Mouse (Mus musculus) c-Kit-negative CD71-positive TER-119-positive erythroid progenitor cells, embryonic 14.5 days (primary cell): ENCODE measurements around the gene Slc5a11.

Source experiments
- DNase-seq: peaks from one replicate; pipeline ENCODE4 v3.0.0-alpha.2; 2013; ENCODE audit warnings: low read depth, low spot score

The Slc5a11 gene

DNA sequence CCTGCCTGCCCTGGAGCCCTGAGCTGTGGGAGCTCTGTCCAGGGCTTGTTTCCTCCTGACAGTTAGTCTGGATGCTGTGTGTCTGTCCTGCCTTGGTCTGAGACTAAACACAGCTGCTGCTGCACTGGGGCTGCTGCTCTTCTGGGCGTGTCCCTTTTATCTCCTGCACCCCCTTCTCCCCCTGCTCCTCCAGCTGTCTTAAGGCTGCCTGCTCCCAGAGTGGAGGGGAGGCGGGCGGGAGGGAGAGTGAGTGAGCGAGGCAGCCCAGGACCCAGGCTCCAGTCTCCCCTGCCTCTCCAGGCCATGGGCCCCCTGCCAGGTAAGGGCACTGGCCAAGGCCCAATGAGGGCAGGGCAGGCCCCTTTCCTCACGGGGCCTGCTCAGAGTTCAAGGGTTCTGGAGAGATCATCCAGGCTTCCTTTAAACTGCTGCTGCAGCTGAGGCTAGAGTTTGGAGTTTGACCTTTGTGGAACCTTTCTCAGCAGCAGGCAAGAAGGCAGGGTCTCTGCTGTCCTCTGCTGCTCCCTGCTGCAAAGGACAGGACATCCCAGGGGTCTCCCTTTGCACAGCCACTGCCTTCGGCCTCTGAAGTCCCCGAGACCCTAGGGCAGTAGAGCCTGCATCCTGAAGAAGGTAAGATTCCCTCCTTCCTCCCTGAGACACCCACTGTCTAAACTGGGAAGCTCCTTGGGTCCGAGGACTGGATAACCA is at the start of gene Slc5a11:
TSS of gene Slc5a11 (plus strand) at position 416 of the 711 bp plus-strand sequence.
- no peak for DNase-seq

DNA sequence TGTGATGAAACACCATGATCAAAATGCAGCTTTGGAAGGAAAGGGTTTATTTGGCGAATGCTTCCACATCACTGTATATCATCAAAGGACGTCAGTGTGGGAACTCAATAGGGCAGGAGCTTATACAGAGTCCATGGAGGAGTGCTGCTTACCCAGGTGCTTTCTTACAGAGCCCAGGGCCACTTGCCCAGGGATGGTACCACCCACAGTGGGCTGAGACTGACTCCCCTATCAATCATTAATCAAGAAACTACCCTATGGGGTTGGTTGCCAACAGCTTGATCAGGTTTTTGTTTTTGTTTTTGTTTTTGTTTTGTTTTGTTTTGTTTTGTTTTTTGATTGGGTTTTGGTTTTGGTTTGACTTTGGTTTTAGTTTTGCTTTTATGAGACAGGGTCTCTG is 47.1 kb upstream of the Slc5a11 start:
- no peak for DNase-seq

DNA sequence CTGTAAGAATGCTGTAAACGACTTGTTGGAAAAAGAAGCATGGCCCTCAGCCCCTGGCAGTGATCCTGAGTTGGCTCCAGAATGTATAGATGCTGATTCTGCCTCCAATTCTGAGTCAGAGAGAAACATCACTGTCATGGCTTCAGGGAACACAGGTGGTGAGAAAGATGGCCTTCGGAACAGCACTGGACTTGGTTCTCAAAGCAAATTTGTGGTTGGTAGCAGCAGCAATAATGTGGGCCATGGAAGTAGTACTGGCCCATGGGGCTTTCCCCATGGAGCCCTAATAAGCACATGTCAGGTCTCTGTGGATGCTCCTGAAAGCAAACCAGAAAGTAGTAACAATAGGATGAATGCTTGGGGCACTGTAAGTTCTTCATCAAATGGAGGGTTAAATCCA is 45.0 kb upstream of the Slc5a11 start:
- DNase-seq: no peak

DNA sequence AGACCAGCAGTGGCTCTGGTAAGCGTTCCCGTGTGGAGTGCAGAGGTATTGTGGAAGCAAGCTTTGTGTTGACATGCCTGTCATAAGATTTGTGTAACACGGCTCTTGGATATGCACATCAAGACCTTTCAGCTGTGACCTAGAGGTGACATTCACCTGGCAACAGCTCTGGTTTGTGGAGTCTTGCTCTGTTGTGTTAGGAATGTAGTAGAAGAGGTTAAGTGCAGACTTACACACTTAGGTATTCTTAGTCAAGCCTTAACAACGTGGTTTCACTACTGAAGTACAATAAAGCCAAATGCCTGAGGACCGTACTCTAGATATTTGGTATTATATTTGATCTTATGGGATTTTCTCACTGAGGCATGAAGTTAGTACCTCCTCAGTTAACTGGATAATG is 42.5 kb upstream of the Slc5a11 start:
- DNase-seq: no peak

DNA sequence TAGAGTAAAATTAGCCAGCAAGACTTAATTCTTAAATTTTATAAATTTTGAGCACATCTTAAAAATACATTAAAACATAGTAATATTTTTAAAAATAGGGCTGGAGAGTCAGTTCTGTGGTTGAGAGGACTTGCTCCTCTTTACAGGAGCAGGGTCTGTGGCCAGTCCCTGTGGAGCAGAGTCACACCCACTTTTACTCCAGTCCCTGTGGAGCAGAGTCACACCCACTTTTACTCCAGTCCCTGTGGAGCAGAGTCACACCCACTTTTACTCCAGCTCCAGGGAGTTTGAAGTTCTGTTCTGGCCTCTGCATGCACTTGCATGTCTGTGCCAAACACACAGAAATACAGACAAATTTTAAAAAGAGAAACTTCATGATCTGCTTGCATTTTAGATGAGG is 37.4 kb upstream of the Slc5a11 start:
- DNase-seq: no peak

DNA sequence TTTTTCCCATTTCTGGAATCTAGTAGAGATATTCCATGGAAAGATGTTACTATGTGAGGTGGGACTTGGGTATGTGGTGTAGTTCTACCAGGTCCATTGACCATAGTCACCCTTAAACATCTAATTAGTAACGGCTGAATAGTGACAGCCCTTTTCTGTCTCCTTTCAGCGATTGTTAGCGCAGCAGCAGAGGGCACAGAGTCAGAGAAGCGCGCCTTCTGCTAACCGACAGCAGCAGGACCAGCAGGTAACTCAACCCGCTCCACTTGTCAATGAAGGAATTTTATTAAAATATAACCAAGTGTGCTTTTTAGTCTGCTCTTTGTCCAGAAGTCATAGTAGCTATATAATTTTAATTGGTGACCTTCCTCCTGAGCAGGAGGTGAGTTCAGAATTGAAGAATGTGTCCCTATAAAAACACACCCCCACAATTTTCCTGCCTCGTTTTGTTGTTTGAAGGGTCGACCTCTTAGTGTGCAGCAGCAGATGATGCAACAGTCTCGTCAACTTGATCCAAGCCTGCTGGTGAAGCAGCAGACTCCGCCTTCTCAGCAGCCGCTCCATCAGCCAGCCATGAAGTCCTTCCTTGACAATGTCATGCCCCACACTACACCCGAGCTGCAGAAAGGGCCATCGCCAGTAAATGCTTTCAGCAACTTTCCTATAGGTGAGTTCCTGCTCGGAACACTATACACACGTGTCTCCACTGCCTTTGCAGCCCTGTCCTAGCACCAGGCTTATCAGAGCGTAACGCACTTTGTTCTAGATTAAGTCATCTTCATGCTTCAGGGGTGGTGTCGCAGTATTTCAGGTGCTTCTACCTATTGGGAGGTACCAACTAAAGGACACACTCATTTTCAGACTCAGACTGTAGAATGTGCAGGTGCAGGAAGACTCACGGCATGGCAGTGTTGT is 32.5 kb upstream of the Slc5a11 start:
- DNase-seq: no peak

DNA sequence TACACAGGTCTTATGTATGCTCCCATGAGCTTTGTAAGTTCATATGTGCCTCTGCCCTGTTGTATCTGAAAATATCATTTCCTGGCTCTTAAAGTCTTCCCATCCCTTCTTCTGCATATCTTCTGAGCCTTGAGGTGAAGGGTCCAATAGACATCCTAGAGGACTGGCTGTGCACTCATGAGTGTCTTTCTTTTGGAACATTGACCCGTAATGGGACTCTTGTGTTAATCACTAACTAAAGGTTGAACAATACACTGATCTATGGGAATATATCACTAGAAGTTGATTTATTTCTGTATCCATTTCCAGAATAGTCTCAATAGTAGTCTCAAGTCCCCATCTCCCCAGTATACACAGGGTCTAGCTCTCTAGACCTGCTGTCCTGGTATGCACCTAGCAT is 29.7 kb upstream of the Slc5a11 start:
- no peak for DNase-seq

DNA sequence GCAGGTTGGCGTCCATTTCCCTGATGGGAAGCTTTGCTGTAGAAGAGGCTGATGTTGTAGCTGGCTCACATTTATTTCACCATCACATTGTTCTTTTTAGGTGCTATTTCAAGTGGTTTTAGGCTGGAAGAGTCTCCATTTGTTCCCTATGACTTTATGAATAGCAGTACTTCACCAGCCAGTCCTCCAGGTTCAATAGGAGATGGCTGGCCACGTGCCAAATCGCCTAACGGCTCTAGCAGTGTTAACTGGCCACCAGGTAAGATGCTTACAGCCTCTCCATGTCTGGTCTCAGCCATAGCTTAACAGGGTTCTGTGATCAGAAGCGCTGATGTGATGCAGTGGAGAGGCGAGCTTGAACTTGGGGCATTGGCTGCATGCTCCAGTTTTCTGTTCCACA is 28.1 kb upstream of the Slc5a11 start:
- DNase-seq: no peak

DNA sequence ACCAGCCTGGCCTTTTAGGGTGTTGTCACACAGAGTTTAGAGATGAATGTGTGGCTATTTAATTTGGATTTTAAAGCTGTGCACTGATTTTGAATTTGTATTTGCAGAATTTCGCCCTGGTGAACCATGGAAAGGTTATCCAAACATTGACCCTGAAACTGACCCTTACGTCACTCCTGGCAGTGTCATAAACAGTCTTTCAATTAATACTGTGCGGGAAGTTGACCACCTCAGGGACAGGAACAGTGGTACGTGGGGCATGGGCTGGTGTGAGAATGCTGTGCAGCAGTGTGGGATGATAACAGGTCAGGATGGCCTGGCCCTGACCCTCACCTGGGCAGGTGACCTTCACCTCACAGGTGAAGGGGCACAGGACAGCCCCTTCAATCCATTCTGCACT is 27.3 kb upstream of the Slc5a11 start:
- DNase-seq: no peak

DNA sequence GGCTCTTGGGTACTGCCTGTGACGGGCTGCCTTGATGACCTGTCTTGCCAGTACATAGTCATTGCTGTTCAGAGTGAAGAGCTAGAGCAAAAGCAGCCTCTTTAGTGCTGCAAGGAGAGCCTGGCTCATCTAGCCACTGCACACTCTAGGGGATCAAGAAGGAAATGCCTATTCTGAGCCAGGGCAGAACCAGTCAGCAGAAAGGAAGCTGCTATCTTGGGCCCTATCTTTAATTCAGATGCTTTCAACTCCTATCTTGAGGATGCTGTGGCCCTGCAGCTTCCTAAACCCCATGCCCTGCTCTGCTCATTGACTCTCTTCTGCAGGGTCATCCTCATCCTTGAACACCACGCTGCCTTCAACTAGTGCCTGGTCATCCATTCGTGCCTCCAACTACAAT is 26.1 kb upstream of the Slc5a11 start:
- no peak for DNase-seq

DNA sequence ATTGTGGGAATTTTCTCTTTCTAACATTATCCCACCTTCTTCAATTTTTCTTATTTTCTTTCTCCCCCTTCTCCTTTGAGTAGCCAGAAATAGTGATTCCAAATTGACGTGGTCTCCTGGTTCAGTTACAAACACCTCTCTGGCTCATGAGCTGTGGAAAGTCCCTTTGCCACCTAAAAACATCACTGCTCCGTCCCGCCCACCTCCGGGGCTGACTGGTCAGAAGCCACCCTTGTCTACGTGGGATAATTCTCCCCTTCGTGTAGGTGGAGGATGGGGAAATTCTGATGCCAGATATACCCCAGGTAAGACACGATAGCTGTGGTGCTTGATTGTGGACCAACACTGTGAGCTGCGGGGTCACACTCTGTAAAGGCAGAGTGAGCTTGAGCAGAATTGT is 24.8 kb upstream of the Slc5a11 start:
- no peak for DNase-seq

DNA sequence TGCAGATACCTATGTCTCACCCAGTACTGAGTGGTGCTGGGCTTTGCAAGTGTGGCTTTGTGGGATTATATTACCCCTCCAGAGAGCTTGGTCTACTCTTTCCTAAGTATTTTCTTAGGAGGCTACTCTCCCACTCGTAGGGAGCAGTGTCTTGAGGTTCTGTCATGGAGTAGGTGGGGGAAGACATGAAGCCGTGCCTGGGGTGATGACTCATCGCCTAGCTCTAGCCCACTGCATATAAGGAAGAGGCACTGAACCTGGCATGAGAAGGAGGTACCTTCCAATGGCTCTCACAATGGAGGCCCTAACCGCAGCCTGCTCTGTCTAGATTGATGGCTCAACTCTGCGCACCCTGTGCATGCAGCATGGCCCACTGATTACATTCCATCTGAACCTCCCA is 22.8 kb upstream of the Slc5a11 start:
- DNase-seq: no peak

DNA sequence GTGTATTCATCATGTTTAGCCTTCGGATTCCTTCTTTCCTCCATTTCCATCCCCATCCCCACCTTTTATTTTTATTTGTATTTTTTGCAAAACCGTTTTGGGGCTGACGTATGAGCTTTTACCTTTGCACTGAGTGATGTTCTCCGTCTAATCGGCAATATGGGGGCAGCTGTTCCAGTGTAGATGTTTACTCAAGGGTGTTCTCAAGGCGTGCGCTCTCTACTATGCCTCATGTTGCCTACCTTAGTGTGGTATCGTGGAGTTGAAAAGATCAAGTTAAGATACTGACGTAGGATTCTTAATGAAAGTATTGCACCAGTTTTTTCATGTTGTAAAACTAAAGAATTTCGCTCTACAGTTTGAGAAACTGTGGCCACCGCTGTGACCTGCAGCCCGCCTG is 21.4 kb upstream of the Slc5a11 start:
- no peak for DNase-seq

DNA sequence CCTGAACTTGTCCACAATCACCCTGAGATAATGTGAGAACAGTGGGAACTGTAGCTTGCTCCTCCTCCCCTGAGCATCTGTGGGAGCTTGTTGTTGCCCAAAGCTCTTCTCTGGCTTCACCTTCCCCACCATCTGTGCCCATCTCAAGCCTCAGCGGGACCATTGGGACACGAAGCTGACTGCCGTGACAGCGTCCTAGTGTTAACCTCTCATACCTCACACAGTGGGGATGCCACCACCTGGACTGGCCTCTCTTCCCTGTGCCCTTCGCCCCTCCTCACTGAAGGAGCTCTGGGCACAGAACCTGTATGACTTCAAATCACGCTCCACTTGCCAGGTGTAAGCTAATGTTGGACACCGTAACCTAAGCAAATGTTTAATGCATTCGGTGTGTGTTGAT is 19.9 kb upstream of the Slc5a11 start:
- DNase-seq: no peak

DNA sequence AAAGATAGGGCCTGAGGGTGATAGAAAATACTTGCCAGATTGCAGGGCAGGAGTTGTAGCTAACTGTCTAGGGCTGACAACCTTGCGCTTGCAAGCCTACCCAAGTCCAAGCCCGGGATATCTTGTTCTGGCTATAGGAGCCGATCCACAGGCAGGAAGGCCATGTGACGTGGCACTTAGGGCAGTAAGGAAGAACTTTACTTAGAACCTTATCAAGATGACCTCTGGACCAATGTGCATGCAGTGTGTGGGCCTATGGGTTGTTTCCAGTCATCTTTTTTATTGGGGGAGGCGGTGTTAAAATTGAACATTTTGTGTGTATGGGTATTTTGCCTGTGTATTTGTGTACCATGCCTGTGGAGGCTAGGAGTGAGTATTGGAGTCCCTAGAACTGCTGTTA is 18.1 kb upstream of the Slc5a11 start:
- no peak for DNase-seq

DNA sequence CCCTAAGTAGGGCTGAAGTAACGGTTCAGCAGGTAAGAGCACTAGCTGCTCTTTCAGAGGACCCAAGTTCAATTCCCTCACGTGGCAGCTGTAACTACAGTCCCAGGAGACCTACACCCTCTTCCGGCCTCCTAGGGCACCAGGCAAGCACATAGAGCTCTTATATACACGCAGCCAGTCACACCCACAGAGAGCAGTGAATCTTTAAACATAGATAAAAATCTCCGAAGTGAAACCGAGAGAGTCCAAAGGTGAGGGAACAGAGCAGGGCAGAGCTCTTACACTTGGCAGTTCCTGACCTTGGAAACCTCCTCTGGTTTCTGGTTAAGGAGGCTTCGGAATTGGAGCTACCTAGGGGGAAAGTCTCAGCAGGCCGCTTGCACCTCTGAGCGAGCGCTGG is 15.9 kb upstream of the Slc5a11 start:
- no peak for DNase-seq

DNA sequence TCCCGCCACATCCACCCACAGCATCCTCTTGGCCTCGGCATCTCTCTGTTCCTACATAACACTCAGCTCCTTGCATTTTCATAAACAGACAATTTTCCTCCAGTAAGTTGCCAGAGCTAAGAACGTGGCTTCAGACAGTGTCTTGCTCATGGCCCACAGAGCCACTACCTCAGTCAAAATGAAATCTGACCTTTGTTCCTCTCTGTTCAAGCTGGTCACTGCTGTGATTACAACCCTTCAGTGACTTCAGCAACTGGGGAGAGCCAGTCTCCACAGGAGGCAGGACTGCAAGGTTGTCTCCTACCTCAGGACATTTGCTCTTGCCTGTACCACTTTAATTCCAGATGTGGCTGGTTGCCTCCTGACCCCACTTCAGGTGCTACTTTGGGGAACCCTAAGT is 15.4 kb upstream of the Slc5a11 start:
- DNase-seq: no peak

DNA sequence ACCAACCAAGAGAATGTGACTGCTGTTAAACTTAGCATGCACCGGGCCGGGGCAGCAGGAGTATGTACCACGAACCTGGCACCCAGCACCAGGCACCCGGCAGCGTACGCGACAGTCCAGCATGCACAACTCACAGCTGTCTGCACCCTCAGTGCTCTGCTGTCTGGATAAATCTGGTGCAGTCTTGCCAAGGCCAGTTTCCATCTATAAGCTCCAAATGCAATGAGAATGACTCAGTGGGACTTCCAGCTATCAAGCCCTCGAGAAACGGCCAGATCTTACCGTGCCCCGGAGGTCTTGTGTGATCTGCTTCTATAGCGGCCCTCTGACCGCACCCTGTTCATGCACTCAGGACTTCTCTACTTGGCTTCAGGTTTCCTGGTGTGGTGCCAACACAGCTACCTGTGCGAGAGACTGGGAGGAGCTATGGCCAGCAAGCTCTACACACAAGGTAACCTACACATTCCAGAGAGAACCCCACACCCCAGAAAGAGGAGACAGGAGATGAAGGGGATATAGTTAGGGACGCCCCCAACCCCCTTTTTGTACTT is 14.8 kb upstream of the Slc5a11 start:
- no peak for DNase-seq

DNA sequence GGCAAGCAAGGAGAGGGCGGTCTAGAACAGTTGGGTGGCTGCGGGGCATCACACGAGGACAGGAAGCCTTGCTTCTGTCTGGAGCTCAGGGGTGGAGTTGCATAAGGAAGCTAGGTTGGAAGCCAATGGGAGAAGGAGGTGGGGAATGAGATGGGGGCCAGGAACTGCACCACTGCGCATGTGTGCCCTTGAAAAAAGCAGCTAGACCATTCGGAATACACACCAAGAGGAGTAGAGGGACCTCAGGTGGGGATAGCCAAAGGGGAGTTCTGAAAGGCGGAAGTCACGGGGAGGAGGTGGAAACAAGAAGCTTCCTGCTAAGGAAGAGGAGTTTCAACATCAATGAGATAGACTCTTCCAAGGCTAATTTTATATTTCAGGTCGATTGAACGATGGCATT is 13.9 kb upstream of the Slc5a11 start:
- no peak for DNase-seq

DNA sequence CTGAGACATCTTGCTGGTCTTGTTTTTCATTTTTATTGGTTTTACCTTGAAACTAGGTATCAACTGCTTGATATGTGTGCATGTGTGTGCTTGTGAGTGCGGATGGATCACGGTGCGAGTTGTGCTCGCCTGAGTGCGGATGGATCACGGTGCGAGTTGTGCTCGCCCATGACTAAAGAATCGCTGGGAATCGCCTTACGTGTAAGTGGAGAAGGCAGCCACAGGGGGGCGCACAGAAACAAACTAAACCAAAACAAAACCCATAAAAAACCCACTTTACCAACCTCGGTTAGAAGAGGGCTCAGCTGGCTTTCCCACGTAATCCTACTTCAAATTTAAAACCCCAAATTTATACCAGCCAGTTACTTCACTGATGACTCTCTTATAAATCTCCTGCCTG is 9.3 kb upstream of the Slc5a11 start:
- no peak for DNase-seq

DNA sequence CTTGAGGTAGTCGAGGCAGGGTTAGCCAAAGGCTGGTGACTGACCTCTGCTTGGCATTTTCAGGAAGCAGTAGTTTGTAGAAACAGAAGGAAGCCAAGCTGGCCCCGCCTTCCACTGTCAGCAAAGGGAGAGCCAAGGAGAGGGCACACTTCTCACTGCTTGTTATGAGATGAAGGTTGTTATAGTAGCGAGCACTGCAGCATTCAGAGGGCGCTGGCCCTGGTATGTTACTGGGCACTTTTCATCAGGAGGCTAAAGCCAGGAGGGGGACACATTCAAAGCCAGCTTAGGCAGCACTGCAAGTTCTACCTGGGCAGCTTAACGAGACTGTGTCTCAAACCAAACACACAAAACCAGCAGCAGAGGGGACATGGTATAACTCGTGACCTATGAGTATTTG is 7.0 kb upstream of the Slc5a11 start:
- DNase-seq: no peak

DNA sequence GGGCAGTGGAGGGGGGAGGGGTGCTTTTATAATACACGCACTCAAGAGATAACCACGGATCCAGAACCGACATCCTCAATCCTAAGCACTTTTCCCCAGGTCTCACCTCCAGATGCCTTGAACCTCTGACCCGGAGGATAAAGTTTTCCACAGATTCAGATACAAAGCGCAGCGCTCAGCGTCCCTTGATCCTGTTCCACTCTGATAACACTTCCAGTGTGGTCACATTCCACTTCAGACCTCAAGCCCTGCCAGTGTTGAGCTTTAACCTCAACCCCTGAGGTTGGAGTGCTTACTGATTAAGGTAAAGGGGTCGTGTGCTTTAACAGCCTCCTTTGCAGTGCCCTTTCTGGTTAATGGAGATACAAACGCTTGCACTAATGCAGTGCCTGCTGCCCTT is 4.7 kb upstream of the Slc5a11 start:
- DNase-seq: no peak

DNA sequence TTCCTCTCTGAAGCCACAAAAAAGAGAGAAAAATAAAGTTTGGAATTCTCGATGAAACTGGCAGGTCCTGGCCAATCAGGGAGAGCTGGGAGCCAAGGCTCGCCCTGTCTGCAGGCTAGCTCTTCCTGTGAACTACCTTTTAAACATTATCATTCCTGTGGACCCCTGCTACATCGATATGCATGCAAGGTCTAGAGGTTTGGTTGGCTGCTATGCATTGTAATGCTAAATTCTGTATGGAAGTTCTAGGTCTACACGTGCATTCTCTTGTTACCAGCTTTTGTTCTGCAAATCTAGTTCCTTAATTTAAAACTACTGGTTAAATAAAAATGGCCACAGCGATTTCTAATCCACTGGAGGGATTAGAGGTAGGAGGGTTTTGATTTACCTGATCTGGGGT is 3.1 kb upstream of the Slc5a11 start:
- no peak for DNase-seq
